In genomic region chr12:76752652-76753318, GRCm38 (mm10) we compare ENCODE assay signal across 9 mouse cellular contexts. TPM values are rescaled to one million over a fixed set of nuclear protein-coding genes. Genes with fewer than 3 reads are reported as not detected.
DNase-seq lines count a peak whose midpoint lies in the region; ATAC-seq and TF ChIP-seq lines count a peak whose summit lies in the region.
"Had no signal": no experiment of that assay in that cellular context is flagged by ENCODE, and none has a peak within 500 bp of the region (broad histone marks: within the 10 kb centered on the region; RNA-seq: fewer than 3 reads in every experiment).

No protein-coding gene starts in this region.

- ATAC-seq in monocyte, adult 5-6 weeks (replicated peaks; ENCODE audit: insufficient number of reproducible peaks, low FRiP score, low TSS enrichment, poor library complexity, severe bottlenecking), result no peak

- in situ Hi-C loops in ES-E14 (cut with MboI; ENCODE audit: low sequenced_read_pairs in 2 of 2, unreplicated experiment in 2 of 2), result no loop called here

- peaks cover 5% of the 10 kb centered on the region; the same call in 1 of the 2 replicates for H3K9me3 ChIP-seq in ES-E14 (ENCODE audit: control insufficient read depth, insufficient read depth, low read depth, low read length)
- H3K9me3 ChIP-seq: embryonic facial prominence, embryonic 15.5 days had no signal

- H3K4me3 ChIP-seq in ES-E14 (ENCODE audit: insufficient read depth in 1 of 2, low read depth in 1 of 2, low read length in 2 of 2, poor library complexity in 1 of 2, severe bottlenecking in 1 of 2), result no peak overlapping the region
- H3K4me3 ChIP-seq: embryonic facial prominence, embryonic 15.5 days had no signal

- H3K4me1 ChIP-seq in ES-E14 (ENCODE audit: control insufficient read depth in 2 of 2, insufficient read depth in 2 of 2, low read length in 2 of 2, poor library complexity in 1 of 2), result no peaks in the 10 kb centered on the region
- H3K4me1 ChIP-seq: embryonic facial prominence, embryonic 15.5 days had no signal

- intact Hi-C loops in left cerebral cortex, postnatal 25 days (cut with DNase I), result loop anchor here (5.0 kb wide), 1 partner anchor 100 kb away; no protein-coding TSS in a partner anchor

- no peak overlapping the region for H3K27ac ChIP-seq in ES-E14 (ENCODE audit: insufficient read depth, low read depth, low read length, poor library complexity, severe bottlenecking)
- H3K27ac ChIP-seq: embryonic facial prominence, embryonic 15.5 days had no signal

- no peaks in the 10 kb centered on the region for H3K36me3 ChIP-seq in ES-E14 (ENCODE audit: control insufficient read depth, insufficient read depth, low read length, poor library complexity, severe bottlenecking)
- H3K36me3 ChIP-seq: embryonic facial prominence, embryonic 15.5 days had no signal

- no peak overlapping the region for H3K9ac ChIP-seq in ES-E14 (ENCODE audit: insufficient read depth, low read depth, low read length, poor library complexity, severe bottlenecking)
- H3K9ac ChIP-seq: embryonic facial prominence, embryonic 15.5 days had no signal

- DNase-seq in kidney, adult 8-10 months, result peak; percentile 28 to 29
- DNase-seq in kidney, adult 11 months, result no peak
- peak; percentile 76 for DNase-seq in ES-E14 (ENCODE audit: low read depth, low spot score)
- peak; percentile 69 for DNase-seq in cerebellum, adult 8-10 months
- peak; percentile 73 for DNase-seq in forelimb bud, embryonic 11.5 days (ENCODE audit: low read depth, low spot score)
- peak; percentile 58 to 84 for DNase-seq in left cerebral cortex, postnatal 25 days (ENCODE audit: low spot score in 2 of 2)
- DNase-seq in retina, embryonic 14.5 days (ENCODE audit: low spot score), result peak; percentile 90

TF ChIP-seq in ES-E14, 5 proteins besides CTCF, POLR2A, EP300 and RAD21:
- no peak for TF ChIP-seq ZNF384 (IDR thresholded peaks at IDR 0.05; ENCODE audit: low read depth, low read length)
- TF ChIP-seq HCFC1 (IDR thresholded peaks at IDR 0.05; ENCODE audit: borderline replicate concordance, insufficient read depth, low read length), result no peak
- TF ChIP-seq ZC3H11A (IDR thresholded peaks at IDR 0.05; ENCODE audit: borderline replicate concordance, low read depth, low read length), result no peak

RNA-seq across cellular contexts. Expression of gene Churc1, which starts 12.6 kb away (rescaled TPM):
- 69.5 and 74.4 TPM in 2 replicates for total RNA-seq in ES-E14 (2012; rRNA removed)
- 10 to 100 TPM; 32.0 to 34.3 TPM for total RNA-seq in left cerebral cortex, postnatal 25 days (2021)
- total RNA-seq in monocyte, adult 5-6 weeks (2017), result 42.5 to 61.0 TPM (median 52.8 TPM) in 3 replicates

RNA-seq across cellular contexts. Expression of gene Fntb, which starts 12.6 kb away (rescaled TPM):
- total RNA-seq in ES-E14 (2012; rRNA removed), result 24.0 and 24.2 TPM in 2 replicates
- total RNA-seq in left cerebral cortex, postnatal 25 days (2021), result 10 to 100 TPM; 23.3 to 28.3 TPM
- total RNA-seq in monocyte, adult 5-6 weeks (2017), result 1.4 to 8.8 TPM (median 6.4 TPM) in 3 replicates

RNA-seq across cellular contexts. Expression of gene Sptb, which starts 42.4 kb away (rescaled TPM):
- 3.6 and 4.2 TPM in 2 replicates for total RNA-seq in ES-E14 (2012; rRNA removed)
- 10 to 100 TPM; 75.3 to 82.1 TPM for total RNA-seq in left cerebral cortex, postnatal 25 days (2021)
- 0.76 to 1.3 TPM (median 0.85 TPM) in 3 replicates for total RNA-seq in monocyte, adult 5-6 weeks (2017)

RNA-seq across cellular contexts. Expression of gene Gpx2, which starts 42.6 kb away (rescaled TPM):
- 3.8 and 7.0 TPM in 2 replicates for total RNA-seq in ES-E14 (2012; rRNA removed)
- total RNA-seq in left cerebral cortex, postnatal 25 days (2021), result under 1 TPM; 0.14 TPM
- not detected in 3 replicates for total RNA-seq in monocyte, adult 5-6 weeks (2017)

Comparison
In these comparisons a context has a peak if more than half of its experiments do, and no peak if none do; other contexts are left out.
1. RNA of gene Sptb, which starts 42.4 kb away (total RNA-seq): 75.3 to 82.1 TPM in left cerebral cortex, postnatal 25 days; 3.6 to 4.2 TPM in ES-E14 and 0.76 to 1.3 TPM in monocyte, adult 5-6 weeks; every median in the first group is over 10 times any median in the second.